In genomic region chr3:104525516-104525915, GRCm38 (mm10) we compare ENCODE assay signal across 25 mouse cellular contexts. TPM values are rescaled to one million over a fixed set of nuclear protein-coding genes. Genes with fewer than 3 reads are reported as not detected.
DNase-seq lines count a peak whose midpoint lies in the region; ATAC-seq and TF ChIP-seq lines count a peak whose summit lies in the region.
"Had no signal": no experiment of that assay in that cellular context is flagged by ENCODE, and none has a peak within 500 bp of the region (broad histone marks: within the 10 kb centered on the region; RNA-seq: fewer than 3 reads in every experiment).

No protein-coding gene starts in this region.

- no peak overlapping the region for H3K4me2 ChIP-seq in intestine, embryonic 16.5 days (ENCODE audit: low read depth, low read length)
- H3K4me2 ChIP-seq in intestine, embryonic 15.5 days (replicated peaks): no peak overlapping the region
- no peak overlapping the region for H3K4me2 ChIP-seq in kidney, embryonic 14.5 days (replicated peaks; ENCODE audit: low read depth, low read length)
- H3K4me2 ChIP-seq in intestine, postnatal 0 days (replicated peaks; ENCODE audit: low read depth): no peak overlapping the region
- H3K4me2 ChIP-seq in stomach, postnatal 0 days (replicated peaks; ENCODE audit: low read depth): no peak overlapping the region
- H3K4me2 ChIP-seq in midbrain, postnatal 0 days (ENCODE audit: low read depth, low read length, poor library complexity, severe bottlenecking): no peak overlapping the region
- H3K4me2 ChIP-seq: forebrain, embryonic 12.5 days; heart, embryonic 12.5 days; hindbrain, embryonic 13.5 days; limb, embryonic 12.5 days; liver, embryonic 15.5 days; lung, embryonic 14.5 days; midbrain, embryonic 15.5 days had no signal

- peak; percentile 45; the same call in 1 of the 2 replicates for ATAC-seq in intestine, embryonic 16.5 days
- no peak for ATAC-seq in intestine, embryonic 15.5 days
- no peak for ATAC-seq in kidney, embryonic 14.5 days (ENCODE audit: low FRiP score, low TSS enrichment)
- ATAC-seq in intestine, postnatal 0 days: peak; percentile 41
- no peak for ATAC-seq in stomach, postnatal 0 days (ENCODE audit: low FRiP score, low TSS enrichment)
- no peak for ATAC-seq in midbrain, postnatal 0 days (ENCODE audit: low FRiP score)
- ATAC-seq: CD4-positive, CD25-positive, alpha-beta regulatory T cell, adult 4 months; midbrain, embryonic 15.5 days had no signal

- H3K9ac ChIP-seq in intestine, embryonic 16.5 days (ENCODE audit: low read depth, low read length): no peak overlapping the region
- no peak overlapping the region for H3K9ac ChIP-seq in intestine, embryonic 15.5 days
- H3K9ac ChIP-seq in kidney, embryonic 14.5 days (ENCODE audit: low read depth, low read length): no peak overlapping the region
- H3K9ac ChIP-seq in intestine, postnatal 0 days (ENCODE audit: low read depth, low read length): no peak overlapping the region
- no peak overlapping the region for H3K9ac ChIP-seq in stomach, postnatal 0 days (ENCODE audit: low read length)
- H3K9ac ChIP-seq in midbrain, postnatal 0 days (replicated peaks; ENCODE audit: low read length, poor library complexity, severe bottlenecking): no peak overlapping the region
- H3K9ac ChIP-seq: forebrain, embryonic 12.5 days; heart, embryonic 12.5 days; hindbrain, embryonic 13.5 days; limb, embryonic 12.5 days; liver, embryonic 15.5 days; lung, embryonic 14.5 days; midbrain, embryonic 15.5 days had no signal

- WGBS in intestine, embryonic 16.5 days: 26% methylated on average over 2 of the region's 2 CpGs
- WGBS in intestine, embryonic 15.5 days: 25% methylated on average over 2 of the region's 2 CpGs
- 33% methylated on average over 2 of the region's 2 CpGs for WGBS in kidney, embryonic 14.5 days
- 19% methylated on average over 2 of the region's 2 CpGs for WGBS in intestine, postnatal 0 days
- 23% methylated on average over 2 of the region's 2 CpGs for WGBS in stomach, postnatal 0 days
- WGBS in midbrain, postnatal 0 days: 30% methylated on average over 2 of the region's 2 CpGs

- no peaks in the 10 kb centered on the region for H3K9me3 ChIP-seq in intestine, embryonic 16.5 days (ENCODE audit: control insufficient read depth, low read length)
- no peaks in the 10 kb centered on the region for H3K9me3 ChIP-seq in intestine, embryonic 15.5 days
- no peaks in the 10 kb centered on the region for H3K9me3 ChIP-seq in kidney, embryonic 14.5 days (ENCODE audit: control insufficient read depth, low read length)
- no peaks in the 10 kb centered on the region for H3K9me3 ChIP-seq in intestine, postnatal 0 days (ENCODE audit: control insufficient read depth)
- no peaks in the 10 kb centered on the region for H3K9me3 ChIP-seq in stomach, postnatal 0 days (ENCODE audit: control insufficient read depth, low read length)
- H3K9me3 ChIP-seq in midbrain, postnatal 0 days (ENCODE audit: low read length): no peaks in the 10 kb centered on the region
- H3K9me3 ChIP-seq: forebrain, embryonic 12.5 days; heart, embryonic 12.5 days; hindbrain, embryonic 13.5 days; limb, embryonic 12.5 days; liver, embryonic 15.5 days; midbrain, embryonic 15.5 days had no signal

- H3K27ac ChIP-seq in intestine, embryonic 16.5 days (ENCODE audit: low read length): peak overlapping the region; percentile 54
- no peak overlapping the region for H3K27ac ChIP-seq in intestine, embryonic 15.5 days
- H3K27ac ChIP-seq in kidney, embryonic 14.5 days (ENCODE audit: low read depth, low read length): no peak overlapping the region
- peak overlapping the region; percentile 57 for H3K27ac ChIP-seq in intestine, postnatal 0 days (ENCODE audit: low read depth, low read length)
- peak overlapping the region; percentile 82 for H3K27ac ChIP-seq in stomach, postnatal 0 days (replicated peaks)
- H3K27ac ChIP-seq in midbrain, postnatal 0 days (ENCODE audit: low read depth, low read length): no peak overlapping the region
- H3K27ac ChIP-seq: forebrain, embryonic 12.5 days; hindbrain, embryonic 13.5 days; layer of hippocampus, adult 2 months; left cerebral cortex, adult 2 months; limb, embryonic 12.5 days; liver, embryonic 15.5 days; midbrain, embryonic 15.5 days had no signal

- no peaks in the 10 kb centered on the region for H3K36me3 ChIP-seq in intestine, embryonic 16.5 days (ENCODE audit: control insufficient read depth, insufficient read depth, low read length)
- H3K36me3 ChIP-seq in intestine, embryonic 15.5 days: no peaks in the 10 kb centered on the region
- no peaks in the 10 kb centered on the region for H3K36me3 ChIP-seq in kidney, embryonic 14.5 days (ENCODE audit: control insufficient read depth, insufficient read depth, low read length)
- H3K36me3 ChIP-seq in intestine, postnatal 0 days (ENCODE audit: control insufficient read depth, insufficient read depth): no peaks in the 10 kb centered on the region
- no peaks in the 10 kb centered on the region for H3K36me3 ChIP-seq in stomach, postnatal 0 days (ENCODE audit: control insufficient read depth, insufficient read depth, low read length)
- H3K36me3 ChIP-seq in midbrain, postnatal 0 days (ENCODE audit: insufficient read depth, low read length): no peaks in the 10 kb centered on the region
- H3K36me3 ChIP-seq: forebrain, embryonic 12.5 days; heart, embryonic 12.5 days; hindbrain, embryonic 13.5 days; limb, embryonic 12.5 days; liver, embryonic 15.5 days; midbrain, embryonic 15.5 days had no signal

- H3K4me3 ChIP-seq in intestine, embryonic 16.5 days (ENCODE audit: low read length): no peak overlapping the region
- H3K4me3 ChIP-seq in intestine, embryonic 15.5 days (replicated peaks): no peak overlapping the region
- H3K4me3 ChIP-seq in kidney, embryonic 14.5 days (ENCODE audit: low read length): no peak overlapping the region
- H3K4me3 ChIP-seq in intestine, postnatal 0 days (ENCODE audit: low read depth, low read length): no peak overlapping the region
- H3K4me3 ChIP-seq in stomach, postnatal 0 days (ENCODE audit: low read depth, low read length): no peak overlapping the region
- no peak overlapping the region for H3K4me3 ChIP-seq in midbrain, postnatal 0 days (ENCODE audit: low read depth, low read length)
- H3K4me3 ChIP-seq: forebrain, embryonic 12.5 days; heart, embryonic 12.5 days; hindbrain, embryonic 13.5 days; layer of hippocampus, adult 2 months; left cerebral cortex, adult 2 months; limb, embryonic 12.5 days; liver, embryonic 15.5 days; midbrain, embryonic 15.5 days had no signal

- peaks cover 18% of the 10 kb centered on the region for H3K4me1 ChIP-seq in intestine, embryonic 16.5 days (ENCODE audit: control insufficient read depth, insufficient read depth, low read length)
- H3K4me1 ChIP-seq in intestine, embryonic 15.5 days (replicated peaks): peaks cover 10% of the 10 kb centered on the region; the same call in 1 of the 2 replicates
- H3K4me1 ChIP-seq in kidney, embryonic 14.5 days (ENCODE audit: control insufficient read depth, insufficient read depth, low read length): no peaks in the 10 kb centered on the region
- no peaks in the 10 kb centered on the region; the same call in 1 of the 2 replicates for H3K4me1 ChIP-seq in intestine, postnatal 0 days (replicated peaks; ENCODE audit: control insufficient read depth, insufficient read depth, low read length)
- no peaks in the 10 kb centered on the region; the same call in 1 of the 2 replicates for H3K4me1 ChIP-seq in stomach, postnatal 0 days (replicated peaks; ENCODE audit: control insufficient read depth, insufficient read depth)
- no peaks in the 10 kb centered on the region for H3K4me1 ChIP-seq in midbrain, postnatal 0 days (ENCODE audit: insufficient read depth, low read length)
- H3K4me1 ChIP-seq: forebrain, embryonic 12.5 days; heart, embryonic 12.5 days; limb, embryonic 12.5 days; midbrain, embryonic 15.5 days had no signal

- no peak for TF ChIP-seq CTCF in intestine, postnatal 0 days (IDR thresholded peaks at IDR 0.05; ENCODE audit: low read depth)
- TF ChIP-seq CTCF in stomach, postnatal 0 days (IDR thresholded peaks at IDR 0.05; ENCODE audit: low read depth): no peak
- no peak for TF ChIP-seq CTCF in midbrain, postnatal 0 days (IDR thresholded peaks at IDR 0.05)

- no peaks in the 10 kb centered on the region for H3K27me3 ChIP-seq in intestine, embryonic 16.5 days (replicated peaks; ENCODE audit: control insufficient read depth, insufficient read depth, low read length)
- H3K27me3 ChIP-seq in intestine, embryonic 15.5 days (replicated peaks): no peaks in the 10 kb centered on the region
- H3K27me3 ChIP-seq in kidney, embryonic 14.5 days (ENCODE audit: control insufficient read depth, insufficient read depth, low read length): no peaks in the 10 kb centered on the region
- H3K27me3 ChIP-seq in intestine, postnatal 0 days (replicated peaks; ENCODE audit: control insufficient read depth, insufficient read depth, low read length): no peaks in the 10 kb centered on the region
- H3K27me3 ChIP-seq in stomach, postnatal 0 days (ENCODE audit: control insufficient read depth, insufficient read depth, low read length): no peaks in the 10 kb centered on the region
- H3K27me3 ChIP-seq in midbrain, postnatal 0 days (ENCODE audit: insufficient read depth, low read length): no peaks in the 10 kb centered on the region
- H3K27me3 ChIP-seq: forebrain, embryonic 12.5 days; heart, embryonic 12.5 days; hindbrain, embryonic 13.5 days; limb, embryonic 12.5 days; liver, embryonic 15.5 days; midbrain, embryonic 15.5 days had no signal

- TF ChIP-seq EP300 in stomach, postnatal 0 days (optimal IDR thresholded peaks at IDR 0.05): no peak

- DNase-seq in kidney, postnatal 36 days: peak; percentile 41 to 56
- DNase-seq in stomach, postnatal 0 days (ENCODE audit: low spot score): no peak
- no peak for DNase-seq in midbrain, postnatal 0 days (ENCODE audit: low spot score)
- DNase-seq: adrenal gland, postnatal 25 days; cerebellum, adult 18-20 months; cerebellum, postnatal 10 days; gastrocnemius, postnatal 10 days; heart, postnatal 4 days; kidney, postnatal 10 days; lung, embryonic 14.5 days; lung, postnatal 14 days; thymus, postnatal 14 days had no signal

RNA-seq across cellular contexts. Expression of gene Lrig2, which starts 13.8 kb away (rescaled TPM):
- polyA plus RNA-seq in intestine, embryonic 16.5 days (2015; fragmentation: Nextera tagmentation; extraction: Ambion mirVana): 9.1 and 10.2 TPM in 2 replicates
- polyA plus RNA-seq in intestine, embryonic 15.5 days (2015; fragmentation: Nextera tagmentation; extraction: Ambion mirVana): 11.2 and 13.3 TPM in 2 replicates
- polyA plus RNA-seq in kidney, embryonic 14.5 days (2014; fragmentation: Nextera tagmentation; extraction: Ambion mirVana): 9.8 and 25.6 TPM in 2 replicates
- 6.4 TPM in 2 replicates for polyA plus RNA-seq in intestine, postnatal 0 days (2015; fragmentation: Nextera tagmentation; extraction: Ambion mirVana)
- 6.0 and 6.6 TPM in 2 replicates for polyA plus RNA-seq in stomach, postnatal 0 days (2015; fragmentation: Nextera tagmentation; extraction: Ambion mirVana)
- total RNA-seq in midbrain, postnatal 0 days (2014; rRNA removed): 50.1 and 54.0 TPM in 2 replicates
- 18.2 and 20.2 TPM in 2 replicates for polyA plus RNA-seq in midbrain, postnatal 0 days (2015; fragmentation: Nextera tagmentation; extraction: Ambion mirVana)

Comparison
In these comparisons a context has a peak if more than half of its experiments do, and no peak if none do; other contexts are left out.
1. ATAC-seq: peak in intestine, embryonic 16.5 days (single experiment) and intestine, postnatal 0 days (single experiment); none in intestine, embryonic 15.5 days (single experiment), kidney, embryonic 14.5 days (single experiment), stomach, postnatal 0 days (single experiment) and midbrain, postnatal 0 days (single experiment).
2. H3K27ac ChIP-seq: peak in intestine, embryonic 16.5 days (single experiment), intestine, postnatal 0 days (single experiment) and stomach, postnatal 0 days (single experiment); none in intestine, embryonic 15.5 days (single experiment), kidney, embryonic 14.5 days (single experiment) and midbrain, postnatal 0 days (single experiment).
3. DNase-seq: peak in kidney, postnatal 36 days (2 of 2); none in stomach, postnatal 0 days (single experiment) and midbrain, postnatal 0 days (single experiment).